Mouse (Mus musculus): ENCODE data around the gene Slc5a10. TPM values are rescaled to one million over a fixed set of nuclear protein-coding genes. Genes with fewer than 3 reads are reported as not detected.

Gene Slc5a10
- 0.08 TPM in 1 of 2 replicates, not detected in the other for polyA plus RNA-seq (2015; fragmentation: Nextera tagmentation; extraction: Ambion mirVana)

GRCm38 (mm10) chr11:61720636-61721035, at the start of gene Slc5a10:
TSS of gene Slc5a10 (minus strand) at chr11:61720826.
- ATAC-seq: no peak
- H3K27me3 ChIP-seq: no peaks in the 10 kb centered on the region
- no peak within 1 kb of the TSS for H3K4me2 ChIP-seq (replicated peaks)
- no peaks in the 10 kb centered on the region for H3K9me3 ChIP-seq
- no peak within 1 kb of the TSS for H3K9ac ChIP-seq (replicated peaks)
- H3K27ac ChIP-seq: no peak within 1 kb of the TSS
- H3K4me3 ChIP-seq (replicated peaks): no peak within 1 kb of the TSS
- H3K4me1 ChIP-seq (replicated peaks): no peaks in the 10 kb centered on the region
- WGBS: 90% methylated on average over 3 of the region's 3 CpGs
- H3K36me3 ChIP-seq: no peaks in the 10 kb centered on the region

- Histone ChIP-seq H3K4me3 (replicated peaks) (peak within 1 kb of the TSS; percentile 61), H3K9ac (replicated peaks) (peak within 1 kb of the TSS; percentile 79), H3K4me1 (replicated peaks) (peaks cover 25% of the 10 kb centered on the region), H3K36me3 (0 out of 2 replicates have a peak, but pooled peaks cover 2% of the 10 kb centered on the region), H3K27ac (peak within 1 kb of the TSS; percentile 88), H3K4me2 (replicated peaks) (peak within 1 kb of the TSS; percentile 67), H3K9me3 (no peaks in the 10 kb centered on the region), H3K27me3 (no peaks in the 10 kb centered on the region)
- peak; percentile 94 for ATAC-seq
- WGBS: under 1% methylated on average over 51 of the region's 51 CpGs
These were observed 41.2 kb upstream of the Slc5a10 start, which contains the start of gene Prpsap2 for GRCm38 (mm10) chr11:61761584-61762407. TSS of gene Prpsap2 (minus strand) at chr11:61762088.

GRCm38 (mm10) chr11:61760518-61760917, 39.9 kb upstream of the Slc5a10 start:
- peak overlapping the region; percentile 61 for H3K4me3 ChIP-seq (replicated peaks)
- no peaks in the 10 kb centered on the region for H3K9me3 ChIP-seq
- H3K4me1 ChIP-seq (replicated peaks): peaks cover 25% of the 10 kb centered on the region
- no peak for ATAC-seq
- no peaks in the 10 kb centered on the region for H3K27me3 ChIP-seq
- no peak overlapping the region for H3K9ac ChIP-seq (replicated peaks)
- H3K36me3 ChIP-seq: peaks cover 9% of the 10 kb centered on the region
- H3K27ac ChIP-seq: no peak overlapping the region
- H3K4me2 ChIP-seq (replicated peaks): peak overlapping the region; percentile 67
- WGBS: 76% methylated on average over 5 of the region's 5 CpGs

- no peak for ATAC-seq
- H3K27me3 ChIP-seq: no peaks in the 10 kb centered on the region
- H3K27ac ChIP-seq: no peak overlapping the region
- H3K9ac ChIP-seq (replicated peaks): no peak overlapping the region
- H3K9me3 ChIP-seq: no peaks in the 10 kb centered on the region
- 86% methylated on average over 2 of the region's 2 CpGs for WGBS
- peaks cover 25% of the 10 kb centered on the region for H3K4me1 ChIP-seq (replicated peaks)
- H3K4me3 ChIP-seq (replicated peaks): no peak overlapping the region
- H3K36me3 ChIP-seq: peaks cover 33% of the 10 kb centered on the region
- no peak overlapping the region for H3K4me2 ChIP-seq (replicated peaks)
These were observed 36.5 kb upstream of the Slc5a10 start for GRCm38 (mm10) chr11:61757151-61757550.

GRCm38 (mm10) chr11:61751612-61752011, 31.0 kb upstream of the Slc5a10 start:
- Histone ChIP-seq H3K27me3 (no peaks in the 10 kb centered on the region), H3K27ac (no peak overlapping the region), H3K9me3 (no peaks in the 10 kb centered on the region), H3K4me1 (replicated peaks) (no peaks in the 10 kb centered on the region), H3K9ac (replicated peaks) (no peak overlapping the region), H3K36me3 (peaks cover 77% of the 10 kb centered on the region), H3K4me2 (replicated peaks) (no peak overlapping the region), H3K4me3 (replicated peaks) (no peak overlapping the region)
- 81% methylated on average over 5 of the region's 5 CpGs for WGBS
- no peak for ATAC-seq

GRCm38 (mm10) chr11:61747161-61747560, 26.5 kb upstream of the Slc5a10 start:
- Histone ChIP-seq H3K9ac (replicated peaks) (no peak overlapping the region), H3K4me1 (replicated peaks) (no peaks in the 10 kb centered on the region; the same call in 1 of the 2 replicates), H3K27ac (no peak overlapping the region), H3K36me3 (peaks cover 78% of the 10 kb centered on the region), H3K27me3 (no peaks in the 10 kb centered on the region), H3K9me3 (no peaks in the 10 kb centered on the region), H3K4me3 (replicated peaks) (no peak overlapping the region), H3K4me2 (replicated peaks) (no peak overlapping the region)
- 80% methylated on average over 3 of the region's 3 CpGs for WGBS
- ATAC-seq: no peak

- H3K4me1 ChIP-seq (replicated peaks): no peaks in the 10 kb centered on the region; the same call in 1 of the 2 replicates
- H3K36me3 ChIP-seq: peaks cover 76% of the 10 kb centered on the region
- H3K9ac ChIP-seq (replicated peaks): no peak overlapping the region
- no peak overlapping the region for H3K4me3 ChIP-seq (replicated peaks)
- H3K4me2 ChIP-seq (replicated peaks): no peak overlapping the region
- no peaks in the 10 kb centered on the region for H3K9me3 ChIP-seq
- H3K27me3 ChIP-seq: no peaks in the 10 kb centered on the region
- no peak for ATAC-seq
- WGBS: 94% methylated on average over 9 of the region's 9 CpGs
- no peak overlapping the region for H3K27ac ChIP-seq
These were observed 25.2 kb upstream of the Slc5a10 start for GRCm38 (mm10) chr11:61745781-61746180.

- Histone ChIP-seq H3K4me2 (replicated peaks) (no peak overlapping the region), H3K27ac (no peak overlapping the region), H3K4me1 (replicated peaks) (no peaks in the 10 kb centered on the region; the same call in 1 of the 2 replicates), H3K9me3 (no peaks in the 10 kb centered on the region), H3K9ac (replicated peaks) (no peak overlapping the region), H3K27me3 (no peaks in the 10 kb centered on the region), H3K36me3 (peaks cover 77% of the 10 kb centered on the region), H3K4me3 (replicated peaks) (no peak overlapping the region)
- 65% methylated on average over 3 of the region's 3 CpGs for WGBS
- no peak for ATAC-seq
These were observed 23.8 kb upstream of the Slc5a10 start for GRCm38 (mm10) chr11:61744460-61744859.

GRCm38 (mm10) chr11:61743768-61744167, 23.1 kb upstream of the Slc5a10 start:
- H3K4me3 ChIP-seq (replicated peaks): no peak overlapping the region
- peaks cover 77% of the 10 kb centered on the region for H3K36me3 ChIP-seq
- H3K27me3 ChIP-seq: no peaks in the 10 kb centered on the region
- no peaks in the 10 kb centered on the region for H3K9me3 ChIP-seq
- H3K4me2 ChIP-seq (replicated peaks): no peak overlapping the region
- no peaks in the 10 kb centered on the region; the same call in 1 of the 2 replicates for H3K4me1 ChIP-seq (replicated peaks)
- ATAC-seq: no peak
- H3K9ac ChIP-seq (replicated peaks): 0 out of 2 replicates have a peak overlapping the region, but pooled peaks have one; percentile 19
- WGBS: 56% methylated on average over 3 of the region's 3 CpGs
- peak overlapping the region; percentile 9; the same call in 1 of the 2 replicates for H3K27ac ChIP-seq

GRCm38 (mm10) chr11:61740500-61740899, 19.9 kb upstream of the Slc5a10 start:
- H3K4me3 ChIP-seq (replicated peaks): no peak overlapping the region
- no peaks in the 10 kb centered on the region; the same call in 1 of the 2 replicates for H3K4me1 ChIP-seq (replicated peaks)
- no peak overlapping the region for H3K4me2 ChIP-seq (replicated peaks)
- H3K36me3 ChIP-seq: peaks cover 86% of the 10 kb centered on the region
- ATAC-seq: no peak
- H3K9me3 ChIP-seq: no peaks in the 10 kb centered on the region
- WGBS: 97% methylated on average over 1 of the region's 1 CpGs
- no peaks in the 10 kb centered on the region for H3K27me3 ChIP-seq
- no peak overlapping the region for H3K27ac ChIP-seq
- H3K9ac ChIP-seq (replicated peaks): no peak overlapping the region

GRCm38 (mm10) chr11:61737290-61737689, 16.7 kb upstream of the Slc5a10 start:
- Histone ChIP-seq H3K9ac (replicated peaks) (no peak overlapping the region), H3K27me3 (no peaks in the 10 kb centered on the region), H3K4me2 (replicated peaks) (no peak overlapping the region), H3K9me3 (no peaks in the 10 kb centered on the region), H3K36me3 (peaks cover 95% of the 10 kb centered on the region), H3K4me3 (replicated peaks) (no peak overlapping the region), H3K4me1 (replicated peaks) (no peaks in the 10 kb centered on the region), H3K27ac (no peak overlapping the region)
- ATAC-seq: no peak
- WGBS: 93% methylated on average over 1 of the region's 1 CpGs

- no peak for ATAC-seq
- WGBS: 96% methylated on average over 7 of the region's 7 CpGs
- Histone ChIP-seq H3K4me1 (replicated peaks) (no peaks in the 10 kb centered on the region), H3K9me3 (no peaks in the 10 kb centered on the region), H3K27me3 (no peaks in the 10 kb centered on the region), H3K4me3 (replicated peaks) (no peak overlapping the region), H3K4me2 (replicated peaks) (no peak overlapping the region), H3K27ac (no peak overlapping the region), H3K36me3 (peaks cover 93% of the 10 kb centered on the region), H3K9ac (replicated peaks) (no peak overlapping the region)
These were observed 12.0 kb upstream of the Slc5a10 start for GRCm38 (mm10) chr11:61732672-61733071.

All from midbrain, embryonic 13.5 days (tissue).